9 mouse cellular contexts compared by ENCODE assay signal in genomic region chr15:32020323-32021008, GRCm38 (mm10).
A peak's percentile ranks its signal among the peaks of the same experiment; 100 is the strongest.
DNase-seq lines count a peak whose midpoint lies in the region; ATAC-seq lines count a peak whose summit lies in the region.
"Had no signal": no experiment of that assay in that cellular context is flagged by ENCODE, and none has a peak within 500 bp of the region (broad histone marks: within the 10 kb centered on the region; RNA-seq: fewer than 3 reads in every experiment).

No protein-coding gene starts in this region.

- no peaks in the 10 kb centered on the region for H3K27me3 ChIP-seq in heart, embryonic 15.5 days
- H3K27me3 ChIP-seq in liver, embryonic 12.5 days (replicated peaks): no peaks in the 10 kb centered on the region
- H3K27me3 ChIP-seq in hindbrain, embryonic 10.5 days (ENCODE audit: insufficient read depth, poor library complexity, severe bottlenecking): no peaks in the 10 kb centered on the region
- H3K27me3 ChIP-seq: midbrain, embryonic 15.5 days had no signal

- peak overlapping the region; percentile 19; the same call in 1 of the 2 replicates for H3K4me2 ChIP-seq in heart, embryonic 15.5 days
- peak overlapping the region; percentile 34 for H3K4me2 ChIP-seq in liver, embryonic 12.5 days
- H3K4me2 ChIP-seq: midbrain, embryonic 15.5 days had no signal

- ATAC-seq in heart, embryonic 15.5 days (replicated peaks; ENCODE audit: insufficient number of reproducible peaks, insufficient read depth, low FRiP score, low read depth): no peak
- ATAC-seq in liver, embryonic 12.5 days: no peak
- no peak for ATAC-seq in inflammation-experienced regulatory T-cells, adult 6 months
- no peak for ATAC-seq in frontal cortex, adult (ENCODE audit: low TSS enrichment)
- ATAC-seq: midbrain, embryonic 15.5 days had no signal

- H3K4me3 ChIP-seq in heart, embryonic 15.5 days: no peak overlapping the region
- no peak overlapping the region for H3K4me3 ChIP-seq in liver, embryonic 12.5 days
- no peak overlapping the region for H3K4me3 ChIP-seq in hindbrain, embryonic 10.5 days
- H3K4me3 ChIP-seq: midbrain, embryonic 15.5 days had no signal

- DNase-seq in heart, adult 9 months (ENCODE audit: low spot score in 2 of 2): no peak
- DNase-seq in MEL-GATA-1-ER (ENCODE audit: extremely low read depth, low read depth): peak; percentile 5
- DNase-seq in forelimb bud, embryonic 11.5 days (ENCODE audit: low read depth, low spot score): peak; percentile 34
- no peak for DNase-seq in hindbrain, embryonic 10.5 days (ENCODE audit: low spot score)

- no peaks in the 10 kb centered on the region for H3K36me3 ChIP-seq in heart, embryonic 15.5 days
- H3K36me3 ChIP-seq in liver, embryonic 12.5 days: no peaks in the 10 kb centered on the region
- no peaks in the 10 kb centered on the region for H3K36me3 ChIP-seq in hindbrain, embryonic 10.5 days
- H3K36me3 ChIP-seq: midbrain, embryonic 15.5 days had no signal

- no peak overlapping the region for H3K27ac ChIP-seq in heart, embryonic 15.5 days
- H3K27ac ChIP-seq in liver, embryonic 12.5 days: no peak overlapping the region
- no peak overlapping the region for H3K27ac ChIP-seq in hindbrain, embryonic 10.5 days
- H3K27ac ChIP-seq: midbrain, embryonic 15.5 days had no signal

- H3K9me3 ChIP-seq in heart, embryonic 15.5 days (replicated peaks): no peaks in the 10 kb centered on the region
- H3K9me3 ChIP-seq in liver, embryonic 12.5 days (replicated peaks): no peaks in the 10 kb centered on the region
- H3K9me3 ChIP-seq in hindbrain, embryonic 10.5 days: no peaks in the 10 kb centered on the region
- H3K9me3 ChIP-seq: midbrain, embryonic 15.5 days had no signal

- 0 out of 2 replicates have a peak, but pooled peaks cover 2% of the 10 kb centered on the region for H3K4me1 ChIP-seq in heart, embryonic 15.5 days (replicated peaks)
- H3K4me1 ChIP-seq in liver, embryonic 12.5 days: peaks cover 3% of the 10 kb centered on the region; the same call in 1 of the 2 replicates
- peaks cover 6% of the 10 kb centered on the region; the same call in 1 of the 2 replicates for H3K4me1 ChIP-seq in hindbrain, embryonic 10.5 days (replicated peaks)
- H3K4me1 ChIP-seq: midbrain, embryonic 15.5 days had no signal

- 39% methylated on average over 6 of the region's 6 CpGs for WGBS in heart, embryonic 15.5 days
- WGBS in liver, embryonic 12.5 days (ENCODE audit: insufficient replicate concordance): 40% methylated on average over 6 of the region's 6 CpGs
- WGBS in hindbrain, embryonic 10.5 days: 60% methylated on average over 6 of the region's 6 CpGs

- no peak overlapping the region for H3K9ac ChIP-seq in heart, embryonic 15.5 days
- no peak overlapping the region for H3K9ac ChIP-seq in liver, embryonic 12.5 days
- H3K9ac ChIP-seq: midbrain, embryonic 15.5 days had no signal

Comparison
In these comparisons a context has a peak if more than half of its experiments do, and no peak if none do; other contexts are left out.
1. DNase-seq: peak in MEL-GATA-1-ER (single experiment) and forelimb bud, embryonic 11.5 days (single experiment); none in heart, adult 9 months (0 of 2) and hindbrain, embryonic 10.5 days (single experiment).